Mouse (Mus musculus): ENCODE measurements around the gene Nudt7.
A peak's percentile ranks its signal among the peaks of the same experiment; 100 is the strongest.

The Nudt7 gene

GRCm38 (mm10) chr8:114133510-114134362 is at the start of gene Nudt7:
Gene Nudt7 (plus strand): TSS chr8:114133557.
- peak; percentile 88 for DNase-seq (ENCODE audit: low read depth)

- no peak for DNase-seq (ENCODE audit: low read depth)
Measured at GRCm38 (mm10) chr8:114087932-114088331, 45.4 kb upstream of the Nudt7 start.

- DNase-seq (ENCODE audit: low read depth): no peak
Measured at GRCm38 (mm10) chr8:114090736-114091135, 42.6 kb upstream of the Nudt7 start.

GRCm38 (mm10) chr8:114093321-114093720 is 40.0 kb upstream of the Nudt7 start:
- DNase-seq (ENCODE audit: low read depth): no peak

- DNase-seq (ENCODE audit: low read depth): no peak
Measured at GRCm38 (mm10) chr8:114094526-114094925, 38.8 kb upstream of the Nudt7 start.

DNA sequence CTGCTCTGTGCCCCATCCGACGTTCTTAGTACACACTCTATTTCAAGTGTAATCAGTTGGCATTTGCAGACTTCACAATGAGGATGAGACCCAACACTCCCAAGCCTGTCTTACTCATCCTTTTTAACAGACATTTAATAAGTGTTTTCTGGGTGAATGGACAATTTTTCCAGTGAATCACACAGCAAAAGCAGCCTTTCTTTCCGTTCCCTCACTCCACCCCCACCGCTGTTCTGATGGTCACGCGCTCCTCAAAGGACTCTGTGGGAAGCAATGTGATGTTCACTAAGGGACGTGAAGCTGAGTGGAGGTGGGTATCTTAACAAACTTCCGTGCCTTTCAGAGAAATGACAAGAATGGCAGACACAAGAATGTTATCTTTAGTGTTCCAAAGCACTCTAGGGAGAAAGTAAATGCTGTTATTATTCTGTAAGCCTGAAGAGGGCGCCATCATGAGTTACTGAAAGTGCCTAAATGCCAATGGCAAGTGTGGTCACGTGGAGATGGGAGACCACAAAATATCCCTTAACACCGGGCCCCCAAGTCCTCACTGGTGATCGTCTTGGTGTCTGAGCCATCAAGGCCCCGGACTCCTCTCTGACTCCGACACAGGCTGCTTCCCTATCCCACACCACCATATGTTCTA is 32.7 kb upstream of the Nudt7 start:
- DNase-seq (ENCODE audit: low read depth): no peak

GRCm38 (mm10) chr8:114103401-114103800 is 30.0 kb upstream of the Nudt7 start:
- no peak for DNase-seq (ENCODE audit: low read depth)

GRCm38 (mm10) chr8:114105971-114106370 is 27.4 kb upstream of the Nudt7 start:
- no peak for DNase-seq (ENCODE audit: low read depth)

DNA sequence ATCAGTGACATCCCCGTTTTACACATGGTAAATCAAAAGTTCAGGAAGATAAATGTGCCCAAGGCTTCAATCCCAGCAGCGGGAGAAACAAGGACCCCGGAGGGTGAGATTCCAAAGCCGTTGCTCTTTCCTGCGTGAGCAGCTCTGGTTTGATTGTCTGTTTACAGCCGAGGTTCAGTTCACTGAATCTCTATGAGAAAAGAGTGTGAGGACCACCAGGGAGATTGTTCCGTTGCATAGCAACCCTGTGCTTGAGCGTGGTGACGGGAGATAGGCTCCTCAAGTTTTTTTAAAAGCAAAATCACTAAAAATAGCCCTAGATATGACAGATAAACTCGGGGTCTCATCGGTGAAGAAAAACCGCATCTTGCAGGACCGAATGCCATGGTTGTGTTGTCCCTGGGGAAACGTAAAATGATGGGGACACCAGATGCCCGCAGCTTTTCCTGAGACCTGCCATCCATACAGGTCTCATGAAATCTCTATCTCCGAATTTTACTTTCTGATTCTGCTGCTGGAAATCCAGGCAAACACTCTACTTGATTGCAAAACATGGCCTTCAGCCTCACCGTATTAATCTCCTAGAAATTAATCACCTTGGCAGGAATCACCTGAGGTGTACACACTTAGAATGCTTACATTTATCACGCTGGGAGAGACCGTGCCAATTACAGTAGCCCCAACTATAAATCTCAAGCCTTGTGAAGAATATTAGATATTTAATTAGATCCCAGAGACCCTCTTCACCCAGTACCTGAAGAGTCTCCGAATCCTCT is 23.8 kb upstream of the Nudt7 start:
- DNase-seq (ENCODE audit: low read depth): no peak

DNA sequence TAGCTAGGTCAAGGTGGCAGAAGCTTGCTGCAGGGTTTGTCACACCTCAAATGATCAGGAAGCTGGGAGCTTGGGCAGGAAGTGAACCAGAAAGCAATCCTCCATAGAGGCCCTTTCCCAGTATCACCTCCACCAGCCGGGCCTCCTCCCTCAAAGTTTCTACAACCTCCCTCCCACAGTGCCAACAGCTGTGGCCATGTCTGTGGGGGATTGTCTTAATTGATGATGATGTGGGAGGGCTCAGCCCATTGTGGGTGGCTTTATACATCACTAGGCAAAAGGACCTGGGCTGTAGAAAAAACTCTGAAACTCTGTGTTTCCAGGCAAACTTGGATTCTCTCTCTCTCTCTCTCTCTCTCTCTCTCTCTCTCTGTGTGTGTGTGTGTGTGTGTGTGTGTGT is 18.3 kb upstream of the Nudt7 start:
- DNase-seq (ENCODE audit: low read depth): no peak

DNA sequence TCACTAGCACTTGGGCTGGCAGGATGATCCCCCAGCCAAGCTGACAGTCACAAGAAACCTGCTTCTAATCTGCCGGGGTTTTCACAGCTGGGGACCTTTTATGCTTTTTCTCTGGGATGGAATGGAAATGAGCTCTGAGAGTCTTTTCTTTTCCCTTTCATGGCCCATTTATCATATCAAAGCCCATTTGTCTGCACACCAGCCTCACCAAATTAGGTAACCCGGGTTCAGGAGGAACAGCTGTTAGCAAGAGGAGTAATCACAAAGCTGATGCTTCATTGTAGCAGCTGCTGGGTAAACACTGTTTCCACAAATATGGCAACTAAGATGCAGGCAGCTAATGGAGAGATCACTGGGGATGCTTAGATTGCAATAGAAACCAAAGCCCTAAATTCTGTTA is 17.3 kb upstream of the Nudt7 start:
- DNase-seq (ENCODE audit: low read depth): no peak

DNA sequence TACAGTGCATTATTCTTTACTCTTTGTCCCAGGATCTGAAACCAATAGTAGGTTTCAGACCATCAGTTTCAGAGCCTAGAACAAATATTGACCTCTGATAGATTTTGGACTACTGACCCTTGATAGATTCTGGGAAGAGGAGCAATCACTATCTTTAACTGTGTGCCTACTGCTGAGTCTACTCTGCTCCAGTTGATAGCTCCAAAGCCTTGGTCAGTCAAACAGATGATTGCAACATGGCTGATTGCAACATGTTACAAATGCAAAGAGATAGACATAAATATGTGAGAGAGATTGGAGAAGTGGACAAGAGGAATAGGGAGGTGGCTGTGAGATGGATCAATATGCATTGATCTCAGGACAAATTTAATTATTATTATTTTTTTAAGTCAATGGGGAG is 15.9 kb upstream of the Nudt7 start:
- no peak for DNase-seq (ENCODE audit: low read depth)

DNA sequence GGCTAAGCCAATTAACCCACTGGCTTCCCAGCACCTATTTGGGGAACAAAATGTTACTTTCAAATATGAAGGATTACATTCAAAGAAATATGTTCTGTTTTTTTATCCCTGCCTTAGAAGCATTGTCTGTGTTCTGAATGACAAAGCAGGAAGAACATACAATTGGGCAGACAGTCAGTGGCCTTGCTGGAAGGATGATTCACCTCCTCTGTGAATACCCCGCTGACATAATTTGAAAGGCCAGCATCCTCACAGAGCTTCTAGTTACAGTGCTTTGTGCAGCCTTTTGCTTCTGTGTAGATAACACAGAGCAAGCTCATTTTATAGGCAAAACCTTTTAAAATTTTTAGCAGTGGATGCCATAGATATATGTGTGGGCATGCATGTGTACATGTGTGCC is 11.6 kb upstream of the Nudt7 start:
- DNase-seq (ENCODE audit: low read depth): no peak

- DNase-seq (ENCODE audit: low read depth): no peak
Measured at GRCm38 (mm10) chr8:114123611-114124010, 9.7 kb upstream of the Nudt7 start.

GRCm38 (mm10) chr8:114124084-114124750 is 9.1 kb upstream of the Nudt7 start:
- DNase-seq (ENCODE audit: low read depth): no peak

DNA sequence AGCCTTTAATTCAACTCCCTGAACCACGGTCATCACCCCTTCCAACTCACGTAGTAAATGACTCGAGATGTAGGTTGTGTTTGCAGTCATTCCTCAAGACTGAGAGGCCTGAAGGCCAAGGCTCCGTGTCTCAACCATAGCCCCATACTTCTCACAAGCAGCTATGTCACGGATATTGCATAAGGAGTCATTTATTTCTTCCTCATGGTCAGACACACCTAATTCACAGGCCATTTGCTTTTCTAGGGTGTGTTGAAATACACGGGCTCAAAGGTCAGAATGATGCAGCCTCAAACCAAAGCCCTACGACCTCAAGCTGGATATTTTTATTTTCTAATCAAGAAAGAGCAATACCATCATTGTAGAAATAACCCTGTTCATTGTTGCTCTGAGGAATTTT is 2.5 kb upstream of the Nudt7 start:
- DNase-seq (ENCODE audit: low read depth): no peak

DNA sequence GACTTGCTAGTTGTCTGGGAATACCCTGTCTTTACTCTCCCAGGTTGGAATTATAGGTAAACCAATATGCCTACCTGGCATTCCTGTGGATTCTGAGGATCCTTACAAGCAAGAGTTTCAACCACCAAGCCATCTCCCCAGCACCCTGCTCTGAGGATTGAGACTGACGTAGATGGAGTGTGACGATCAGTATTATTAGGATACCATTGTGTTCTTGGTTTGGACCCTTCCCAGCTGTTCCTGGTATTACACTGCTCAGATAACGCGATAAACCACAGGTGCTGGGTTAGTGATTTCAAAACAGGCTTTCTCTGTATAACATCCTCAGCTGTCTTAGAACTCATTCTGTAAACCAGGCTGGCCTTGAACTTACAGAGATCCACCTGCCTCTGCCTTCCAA is 1.9 kb upstream of the Nudt7 start:
- no peak for DNase-seq (ENCODE audit: low read depth)

GRCm38 (mm10) chr8:114133050-114133509 is 277 bp upstream of the Nudt7 start:
- DNase-seq (ENCODE audit: low read depth): no peak

- peak; percentile 14 for DNase-seq (ENCODE audit: low read depth)
Measured at GRCm38 (mm10) chr8:114136750-114137149, 3.4 kb downstream of the Nudt7 start.

DNA sequence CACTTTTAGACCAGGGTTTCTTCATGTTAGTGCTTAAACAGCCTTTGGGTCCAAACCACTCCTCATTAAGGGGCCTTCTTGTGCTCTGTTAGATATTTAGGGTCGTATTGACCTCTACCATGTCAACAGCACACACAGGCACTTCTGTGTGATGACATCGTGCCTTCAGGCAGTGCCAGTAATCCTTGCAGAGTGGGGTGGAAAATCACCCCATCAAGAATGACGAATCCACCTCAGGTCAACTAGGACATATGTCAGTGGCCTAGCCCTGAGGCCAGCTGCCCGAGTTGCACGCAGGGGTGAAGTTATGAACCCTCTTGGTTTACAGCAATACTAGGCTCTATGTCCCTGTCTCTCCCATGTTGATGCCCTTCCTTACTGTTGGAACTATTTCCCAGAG is 3.8 kb downstream of the Nudt7 start:
- DNase-seq (ENCODE audit: low read depth): no peak

DNA sequence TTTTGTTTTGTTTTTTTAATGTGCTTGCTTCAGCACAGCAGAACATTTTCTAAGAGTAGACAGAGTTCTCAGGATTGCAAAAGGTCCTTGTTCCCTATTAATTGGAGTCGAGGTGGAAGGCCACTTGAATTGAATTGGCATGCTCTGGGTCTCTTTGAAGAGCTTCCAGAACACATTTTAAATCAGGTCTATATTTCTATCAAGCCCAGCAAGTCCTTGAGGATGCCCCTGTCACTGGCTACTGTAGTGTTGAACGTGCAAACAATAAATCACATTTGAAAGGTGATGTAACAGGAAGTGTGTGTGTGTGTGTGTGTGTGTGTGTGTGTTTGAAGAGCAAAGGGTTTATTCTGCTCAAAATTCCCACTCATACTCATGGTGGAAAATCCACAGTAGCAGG is 7.1 kb downstream of the Nudt7 start:
- no peak for DNase-seq (ENCODE audit: low read depth)

GRCm38 (mm10) chr8:114142199-114142598 is 8.8 kb downstream of the Nudt7 start:
- DNase-seq (ENCODE audit: low read depth): no peak
